Mouse (Mus musculus) hindlimb bud, embryonic 11.5 days (tissue): ENCODE measurements around the gene Ssh2.

Source experiments
- DNase-seq: peaks from one replicate; pipeline ENCODE4 v3.0.0-alpha.2; 2012; ENCODE audit warnings: low read depth, low spot score; ENCODE audit errors: extremely low spot score

Ssh2 gene

GRCm38 (mm10) chr11:77506273-77506672 is 290.2 kb downstream of the Ssh2 start:
- no peak for DNase-seq

- DNase-seq = no peak
Measured at GRCm38 (mm10) chr11:77506941-77507340, 290.9 kb downstream of the Ssh2 start.

- DNase-seq = no peak
Measured at GRCm38 (mm10) chr11:77507426-77507825, 291.3 kb downstream of the Ssh2 start.

- no peak for DNase-seq
Measured at GRCm38 (mm10) chr11:77508068-77509021, 292.3 kb downstream of the Ssh2 start.
